Mouse (Mus musculus) CD8-positive naive resting alpha-beta T cell, adult 2 months (primary cell): Measurements from ENCODE around the gene Pip5k1b.

Experiments used
- DNase-seq, 2 experiments: peaks; one replicate each; pipeline ENCODE4 v3.0.0; 2022; ENCODE audit warnings: low read depth in 2 of 2, low spot score in 2 of 2

Gene Pip5k1b

GRCm38 (mm10) chr19:24262736-24263135 is 292.9 kb downstream of the Pip5k1b start:
- no peak for DNase-seq

DNA sequence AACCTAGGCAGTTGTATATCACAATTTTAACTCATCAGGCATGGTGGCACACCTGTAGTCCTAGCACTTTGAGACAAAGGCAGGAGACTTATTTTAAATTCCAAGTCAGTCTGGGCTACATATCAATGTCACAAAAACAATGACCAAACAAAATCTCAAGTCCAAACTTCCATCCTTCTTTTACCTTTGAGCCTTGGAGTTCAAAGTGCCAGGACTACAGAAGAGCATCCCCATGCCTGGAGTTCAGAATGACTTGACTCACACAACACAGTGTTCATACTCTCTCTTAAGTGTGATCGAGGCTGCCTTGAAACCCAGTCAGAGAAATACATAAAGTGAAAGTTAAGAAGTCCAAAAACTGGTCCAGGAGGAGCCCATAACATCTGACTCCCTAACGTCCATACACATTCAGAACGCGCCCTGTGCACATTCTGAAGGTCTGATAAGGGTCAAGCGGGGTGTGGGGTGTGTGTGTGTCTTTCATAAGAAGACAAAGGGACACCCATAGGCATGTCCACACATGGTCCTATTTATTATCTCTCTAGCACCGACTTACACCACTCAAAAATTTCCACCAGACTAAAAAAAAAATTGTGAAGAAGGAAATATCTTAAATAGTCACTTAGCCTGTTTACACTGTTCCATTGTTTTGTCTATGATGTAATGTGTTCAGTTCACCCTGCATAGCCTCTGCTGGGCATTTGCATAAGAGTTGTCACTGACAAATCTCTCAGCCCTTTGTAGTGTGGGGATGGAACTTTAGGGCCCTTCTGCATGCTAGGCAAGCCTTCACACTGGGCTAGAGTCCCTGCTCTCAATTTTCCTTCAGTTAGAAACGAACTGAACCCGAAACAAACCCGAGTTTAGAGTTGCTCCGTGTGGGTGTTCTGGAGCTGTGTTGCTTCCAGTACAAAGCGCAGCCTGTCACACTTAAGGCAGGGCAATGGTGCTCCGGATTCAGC is 296.0 kb downstream of the Pip5k1b start:
- DNase-seq = no peak

DNA sequence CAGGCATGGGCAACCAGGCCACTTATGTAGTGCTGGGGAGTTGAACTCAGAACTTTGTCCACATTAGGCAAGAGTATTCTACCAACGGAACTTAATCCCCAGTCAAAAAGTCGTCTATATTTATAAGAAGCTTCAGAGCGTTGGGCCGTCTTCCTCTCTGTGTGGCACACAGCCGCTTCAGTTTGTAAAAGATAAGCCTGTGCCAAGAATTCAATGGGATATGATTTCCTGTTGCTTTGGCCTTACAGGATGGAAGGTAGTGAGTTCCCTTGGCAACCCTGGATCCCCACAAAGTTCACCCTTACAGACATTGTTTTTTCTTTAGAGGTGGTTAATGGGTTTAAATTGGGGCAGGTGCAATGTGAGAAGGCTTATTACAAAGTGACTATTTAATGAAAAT is 297.3 kb downstream of the Pip5k1b start:
- no peak for DNase-seq

- DNase-seq = no peak
These were observed 297.7 kb downstream of the Pip5k1b start for GRCm38 (mm10) chr19:24257962-24258361.

GRCm38 (mm10) chr19:24253657-24254260 is 301.9 kb downstream of the Pip5k1b start:
- no peak for DNase-seq

DNA sequence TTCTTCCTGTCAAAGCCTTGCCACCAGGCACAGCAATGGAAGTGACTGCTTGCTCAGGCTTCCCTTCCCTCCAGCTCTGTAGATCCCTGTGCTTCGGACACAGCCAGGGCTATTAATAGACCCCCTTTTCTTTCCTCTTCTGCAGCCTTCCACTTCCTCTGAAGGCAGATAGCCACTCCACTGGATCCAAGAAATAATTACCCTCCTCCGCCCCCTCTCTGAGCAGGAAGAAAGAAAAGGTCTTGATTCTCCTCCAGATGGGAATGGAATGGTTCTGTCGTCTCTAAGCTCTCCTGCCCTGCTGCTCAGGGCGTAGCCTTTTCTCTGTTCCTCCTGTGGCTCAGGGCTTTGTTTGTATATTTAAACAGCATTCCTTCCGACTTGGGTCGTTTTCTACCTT is 303.8 kb downstream of the Pip5k1b start:
- DNase-seq = no peak
